Mouse (Mus musculus): ENCODE results near the gene Cga.

DNA sequence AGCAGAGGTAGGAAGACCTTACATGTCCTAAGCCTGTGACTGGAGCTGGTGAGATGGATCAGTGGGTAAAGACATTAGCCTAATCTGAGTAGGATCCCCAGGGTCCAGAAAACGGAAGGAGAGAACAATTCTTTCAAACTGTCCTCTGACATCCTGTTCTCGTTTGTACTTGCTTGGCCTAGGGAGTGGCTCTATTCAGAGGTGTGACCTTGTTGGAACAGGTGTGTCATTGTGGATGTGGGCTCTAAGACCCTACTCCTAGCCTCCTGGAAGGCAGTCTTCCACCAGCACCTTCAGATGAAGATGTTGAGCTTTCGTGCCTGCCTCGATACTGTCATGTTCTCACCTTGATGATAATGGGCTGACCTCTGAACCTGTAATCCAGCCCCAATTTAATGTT is 12.6 kb downstream of the Cga start:
- TF ChIP-seq CTCF (IDR thresholded peaks at IDR 0.05; ENCODE audit: low read depth), result no peak
- TF ChIP-seq EP300 (IDR thresholded peaks at IDR 0.05; ENCODE audit: low read depth), result no peak
